Mouse (Mus musculus): Measurements from ENCODE around the gene Dlk1.
"Not testable (repeated sequence)": the region's sequence is repeated elsewhere in the genome, so short reads cannot be mapped to it uniquely, and the experiment has no call there.

Gene Dlk1

GRCm38 (mm10) chr12:109439974-109440373 is 12.6 kb upstream of the Dlk1 start:
- CTCF ChIA-PET: interaction anchor here (0.7 kb wide), 2 partner anchors 517 to 916 kb away, joined by 7 to 18 read pairs; no protein-coding TSS in a partner anchor

GRCm38 (mm10) chr12:109441366-109441765 is 11.3 kb upstream of the Dlk1 start:
- CTCF ChIA-PET: no interaction called here

DNA sequence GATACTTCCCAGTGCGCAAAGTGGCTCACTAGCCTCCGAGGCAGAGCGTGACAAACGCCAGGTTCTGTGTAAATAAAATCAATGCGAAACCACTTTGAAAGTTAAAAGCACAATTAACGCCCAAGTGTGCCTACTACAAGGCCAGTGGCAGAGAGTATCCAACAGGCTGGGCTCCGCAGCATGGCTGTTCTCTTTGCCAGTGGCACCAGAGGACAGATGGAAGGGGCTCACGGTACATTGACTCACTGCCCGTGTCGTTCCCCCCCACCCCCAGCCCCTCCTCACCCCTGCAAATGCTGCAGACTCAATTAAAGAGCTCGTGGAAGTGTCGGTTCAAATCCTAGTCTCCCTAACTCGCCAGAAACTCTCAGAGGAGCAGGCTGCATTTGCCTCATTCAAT is 10.5 kb upstream of the Dlk1 start:
- CTCF ChIA-PET: no interaction called here

DNA sequence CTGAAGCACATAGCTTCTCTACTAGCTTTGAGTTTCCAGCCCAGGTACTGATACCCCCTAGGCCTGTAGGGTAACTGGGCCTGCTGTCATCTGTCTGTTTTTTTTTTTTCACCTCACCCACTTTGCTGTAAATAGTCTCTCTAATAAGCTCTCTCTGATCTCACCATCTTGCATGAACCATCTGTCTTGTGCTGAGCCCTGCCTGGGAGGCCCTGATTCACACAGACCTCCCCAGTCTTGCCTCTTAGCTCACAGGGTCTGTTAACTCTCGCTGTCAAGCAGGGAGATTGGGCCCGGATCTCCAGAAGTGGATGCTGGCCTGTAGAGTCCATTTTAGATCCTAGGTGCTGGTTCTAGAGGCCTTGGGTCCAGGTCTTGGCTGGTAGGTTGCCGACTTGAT is 9.3 kb upstream of the Dlk1 start:
- CTCF ChIA-PET: no interaction called here

- CTCF ChIA-PET: no interaction called here
Measured at GRCm38 (mm10) chr12:109444999-109445398, 7.6 kb upstream of the Dlk1 start.

GRCm38 (mm10) chr12:109445499-109446235 is 7.0 kb upstream of the Dlk1 start:
- CTCF ChIA-PET: interaction anchor here (0.5 to 0.6 kb wide), 2 partner anchors 603 to 766 kb away, joined by 3 to 18 read pairs; no protein-coding TSS in a partner anchor

GRCm38 (mm10) chr12:109446236-109446941 is 6.2 kb upstream of the Dlk1 start:
- CTCF ChIA-PET: no interaction called here

DNA sequence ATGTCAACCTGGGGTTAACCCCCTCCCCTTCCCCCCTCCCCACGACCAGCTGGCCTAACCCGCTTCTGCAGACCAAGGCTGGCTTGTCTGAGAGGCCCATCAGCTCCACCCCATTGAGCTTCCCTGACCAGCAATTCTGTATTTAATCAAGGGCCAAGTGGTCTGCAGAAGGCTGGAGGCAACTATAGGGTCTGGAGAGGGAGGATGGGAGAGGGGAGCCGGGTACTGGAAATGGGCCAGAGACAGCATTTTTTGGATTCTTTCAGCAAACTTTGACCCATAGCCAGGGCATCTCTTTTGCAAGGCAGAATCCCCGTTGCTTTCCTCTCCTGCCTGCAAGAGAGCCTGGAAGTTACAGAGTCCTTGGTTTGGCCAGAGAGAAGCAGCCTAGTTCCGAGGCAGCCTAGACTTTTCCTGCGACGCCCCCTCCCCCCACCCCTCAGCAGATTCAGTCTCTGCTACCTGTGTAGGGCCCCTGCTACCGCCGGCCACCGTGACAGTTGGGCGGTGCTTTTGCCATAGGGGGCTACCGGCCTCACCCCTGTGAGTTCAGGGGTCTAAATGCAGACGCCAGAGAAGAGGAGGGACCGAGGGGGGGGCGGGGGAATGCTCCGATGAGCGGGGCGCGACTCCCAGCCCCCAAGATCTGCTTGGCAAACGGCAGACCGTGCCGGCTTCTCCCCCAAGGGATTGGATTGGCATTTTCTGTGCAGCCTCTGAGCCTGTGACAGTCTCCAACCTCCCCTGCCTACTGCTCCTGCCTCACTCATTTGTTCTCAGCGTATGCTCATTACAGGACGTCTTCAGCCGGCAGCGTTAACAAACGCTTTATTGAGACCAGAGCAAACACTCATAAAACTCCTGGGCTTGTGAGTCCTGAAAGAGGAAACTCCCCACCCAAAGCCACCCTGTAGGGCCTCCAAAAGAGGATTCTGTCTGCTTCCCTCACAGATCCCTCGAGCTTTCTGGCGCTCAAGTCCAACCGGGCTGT is 2.9 kb upstream of the Dlk1 start:
- CTCF ChIA-PET: no interaction called here

- CTCF ChIA-PET: no interaction called here
Measured at GRCm38 (mm10) chr12:109453065-109453997, 708 bp downstream of the Dlk1 start.

DNA sequence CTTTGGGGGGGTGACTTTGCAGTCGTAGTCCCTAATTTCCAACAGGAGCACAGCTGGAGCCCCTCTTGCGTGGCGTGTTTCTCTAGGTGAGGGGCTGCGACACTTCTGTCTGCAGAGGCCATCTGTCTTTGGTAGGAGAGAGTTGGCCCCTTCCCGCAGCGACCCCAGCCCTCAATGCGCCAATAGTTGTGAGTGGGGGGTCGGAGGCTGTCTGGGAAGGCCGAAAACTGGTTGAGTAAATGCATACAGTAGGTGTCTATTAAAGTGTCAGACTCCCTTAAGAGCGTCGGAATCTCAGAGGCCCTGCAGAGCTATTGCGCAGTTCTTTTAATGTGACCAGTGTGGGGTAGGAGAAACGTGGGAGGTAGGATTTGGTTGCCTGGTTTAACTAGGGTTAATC is 1.5 kb downstream of the Dlk1 start:
- CTCF ChIA-PET: no interaction called here

DNA sequence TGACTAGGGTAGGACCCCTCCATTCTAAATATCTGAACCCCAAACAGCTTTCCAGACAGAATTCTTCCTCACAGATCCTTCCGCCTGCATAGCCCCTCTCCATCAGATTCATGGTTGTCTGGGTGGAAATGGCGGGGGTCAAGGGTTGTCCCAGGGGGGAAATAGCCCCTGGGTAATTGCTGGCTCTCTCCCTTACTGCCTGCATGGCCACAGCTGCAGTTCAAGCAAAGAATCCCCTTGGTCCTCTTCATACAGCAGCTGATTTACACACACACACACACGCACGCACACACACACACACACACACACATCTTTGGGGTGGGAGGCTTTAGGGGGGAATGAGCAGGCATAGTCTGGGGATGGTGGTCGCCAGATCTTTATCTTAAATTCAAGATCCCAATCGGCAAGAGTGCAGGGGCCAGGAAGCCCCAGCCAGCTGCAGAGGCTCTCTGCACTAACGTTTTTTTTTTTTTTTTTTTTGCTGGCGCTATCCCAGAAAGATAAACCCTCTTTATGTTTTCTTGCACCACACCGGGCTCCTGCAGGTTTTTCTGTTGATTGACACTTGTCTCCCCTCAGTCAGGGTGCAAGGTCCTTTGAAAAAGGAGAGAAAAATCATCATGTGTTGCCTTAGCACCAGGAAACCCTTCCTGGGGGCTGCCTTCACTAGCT is 4.0 kb downstream of the Dlk1 start:
- CTCF ChIA-PET: interaction anchor here (0.7 kb wide), 1 partner anchor 656 kb away, joined by 9 read pairs; no protein-coding TSS in a partner anchor

GRCm38 (mm10) chr12:109457836-109458235 is 5.2 kb downstream of the Dlk1 start:
- CTCF ChIA-PET: interaction anchor here (0.7 kb wide), 1 partner anchor 151 kb away, joined by 12 read pairs; no protein-coding TSS in a partner anchor

GRCm38 (mm10) chr12:109458896-109459295 is 6.3 kb downstream of the Dlk1 start:
- CTCF ChIA-PET: no interaction called here

DNA sequence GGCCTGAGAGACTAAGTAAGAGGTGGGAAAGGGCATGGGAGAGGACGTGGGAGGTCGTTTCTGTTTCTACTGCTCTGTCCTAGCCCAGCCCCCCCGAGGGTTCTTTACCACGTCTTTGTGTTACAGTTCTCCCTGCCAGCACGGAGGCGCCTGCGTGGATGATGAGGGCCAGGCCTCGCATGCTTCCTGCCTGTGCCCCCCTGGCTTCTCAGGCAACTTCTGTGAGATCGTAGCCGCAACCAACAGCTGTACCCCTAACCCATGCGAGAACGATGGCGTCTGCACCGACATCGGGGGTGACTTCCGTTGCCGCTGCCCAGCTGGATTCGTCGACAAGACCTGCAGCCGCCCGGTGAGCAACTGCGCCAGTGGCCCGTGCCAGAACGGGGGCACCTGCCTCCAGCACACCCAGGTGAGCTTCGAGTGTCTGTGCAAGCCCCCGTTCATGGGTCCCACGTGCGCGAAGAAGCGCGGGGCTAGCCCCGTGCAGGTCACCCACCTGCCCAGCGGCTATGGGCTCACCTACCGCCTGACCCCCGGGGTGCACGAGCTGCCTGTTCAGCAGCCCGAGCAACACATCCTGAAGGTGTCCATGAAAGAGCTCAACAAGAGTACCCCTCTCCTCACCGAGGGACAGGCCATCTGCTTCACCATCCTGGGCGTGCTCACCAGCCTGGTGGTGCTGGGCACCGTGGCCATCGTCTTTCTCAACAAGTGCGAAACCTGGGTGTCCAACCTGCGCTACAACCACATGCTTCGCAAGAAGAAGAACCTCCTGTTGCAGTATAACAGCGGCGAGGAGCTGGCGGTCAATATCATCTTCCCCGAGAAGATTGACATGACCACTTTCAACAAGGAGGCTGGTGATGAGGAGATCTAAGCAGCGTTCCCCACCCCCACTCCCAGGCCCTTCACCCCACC is 7.1 kb downstream of the Dlk1 start:
- CTCF ChIA-PET: interaction anchor here (0.6 kb wide), 1 partner anchor 41 kb away, joined by 4 read pairs; no protein-coding TSS in a partner anchor

DNA sequence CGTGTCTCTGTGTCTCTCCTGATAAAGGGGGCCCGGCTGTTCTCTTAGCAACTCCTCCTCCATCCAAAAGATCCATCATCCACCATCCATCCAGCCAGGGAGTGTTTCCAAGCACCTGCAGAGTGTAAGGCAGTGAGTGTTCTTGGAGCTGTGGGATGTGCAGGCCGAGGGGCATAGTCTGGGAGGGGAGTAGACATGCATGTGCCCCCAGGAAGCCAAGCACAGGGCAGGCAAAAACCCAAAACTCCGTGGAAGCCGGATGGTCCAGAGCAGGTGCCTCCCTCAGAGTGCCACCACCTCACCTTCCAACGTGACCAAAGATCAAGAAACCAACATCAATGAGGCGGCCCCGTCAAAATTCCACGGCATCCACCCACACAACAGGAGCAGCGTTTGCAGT is 10.0 kb downstream of the Dlk1 start:
- CTCF ChIA-PET: no interaction called here

- CTCF ChIA-PET: not testable (repeated sequence)
Measured at GRCm38 (mm10) chr12:109467417-109467816, 14.8 kb downstream of the Dlk1 start.

DNA sequence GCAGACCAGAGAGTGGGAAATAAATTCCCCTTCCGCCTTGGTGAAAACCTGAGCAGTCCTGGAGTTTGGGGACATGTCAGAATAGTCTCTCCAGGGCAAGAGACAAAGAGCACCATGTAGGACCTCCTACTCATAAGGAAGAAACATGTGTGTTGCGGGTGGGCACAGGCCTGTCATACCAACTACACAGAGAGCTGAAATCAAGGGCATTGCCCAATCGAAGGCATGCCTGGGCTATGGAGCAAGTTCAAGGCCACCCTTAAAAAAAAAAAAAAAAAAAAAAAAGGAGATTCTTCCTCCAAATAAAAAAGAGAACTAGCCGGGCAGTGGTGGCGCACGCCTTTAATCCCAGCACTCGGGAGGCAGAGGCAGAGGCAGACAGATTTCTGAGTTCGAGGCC is 17.2 kb downstream of the Dlk1 start:
- CTCF ChIA-PET: no interaction called here

DNA sequence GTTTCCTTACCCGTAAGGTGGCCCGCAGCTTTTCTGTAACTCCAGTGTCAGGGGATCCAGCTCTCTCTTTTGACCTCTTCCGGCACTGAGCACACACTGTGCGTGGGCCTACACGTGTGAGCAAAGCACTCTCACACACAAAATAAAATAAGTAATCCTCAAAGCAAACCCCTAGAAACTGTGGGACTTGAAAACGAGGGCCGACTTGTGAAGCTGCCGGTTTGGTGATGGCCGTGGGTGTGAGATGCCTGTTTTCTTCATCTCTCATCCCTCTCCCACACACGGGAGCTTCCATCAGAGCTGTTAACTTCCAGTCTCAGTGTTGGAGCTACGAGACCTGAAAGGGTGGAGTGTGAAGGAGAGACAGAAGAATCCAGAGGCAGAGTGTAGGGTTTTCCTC is 20.0 kb downstream of the Dlk1 start:
- CTCF ChIA-PET: interaction anchor here (0.7 kb wide), 1 partner anchor 1214 kb away, joined by 3 read pairs; no protein-coding TSS in a partner anchor

DNA sequence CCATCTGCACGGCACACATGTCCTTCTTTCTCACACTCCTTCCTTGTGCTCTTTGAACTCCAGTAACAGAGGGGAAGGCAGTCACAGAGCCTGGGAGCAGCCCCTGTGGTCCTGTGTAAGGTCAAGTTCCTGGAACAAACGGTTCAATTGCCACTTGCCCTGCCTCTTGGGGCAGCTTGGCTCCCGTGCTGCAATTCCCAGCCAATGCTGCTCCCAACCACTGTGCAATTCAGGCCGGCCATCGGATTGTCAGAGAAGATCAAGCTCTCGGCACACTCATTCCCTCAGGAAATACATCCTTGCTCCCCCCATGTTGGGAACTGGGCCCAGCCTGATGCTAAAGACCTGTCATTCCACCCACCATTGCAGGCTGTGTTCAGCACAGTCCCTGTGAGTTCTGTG is 21.0 kb downstream of the Dlk1 start:
- CTCF ChIA-PET: interaction anchor here (0.7 kb wide), 1 partner anchor 1215 kb away, joined by 3 read pairs; no protein-coding TSS in a partner anchor

All from spleen, embryonic (tissue).